Mouse (Mus musculus) testis, adult 2 months (tissue): ENCODE results near the gene Ralgapa2. TPM values are rescaled to one million over a fixed set of nuclear protein-coding genes. Genes with fewer than 3 reads are reported as not detected.

Experiments
- H3K27ac ChIP-seq: fragments of 200-500 bp; 2 replicates; pipeline ENCODE4 v1.5.1; 2012; ENCODE audit warnings: low read depth, low read length; ENCODE audit not compliant: control insufficient read depth, insufficient read depth
- H3K27me3 ChIP-seq: fragments of 200-500 bp; 2 replicates; pipeline ENCODE4 v1.6.1; 2012; ENCODE audit warnings: mild to moderate bottlenecking, low read length, moderate library complexity; ENCODE audit not compliant: control insufficient read depth, insufficient read depth
- H3K36me3 ChIP-seq: fragments of 200-500 bp; 2 replicates; pipeline ENCODE4 v1.6.1; 2012; ENCODE audit warnings: mild to moderate bottlenecking, low read length; ENCODE audit not compliant: control insufficient read depth, insufficient read depth
- H3K4me1 ChIP-seq: fragments of 200-500 bp; 2 replicates; pipeline ENCODE4 v1.6.1; 2012; ENCODE audit warnings: low read length; ENCODE audit not compliant: control insufficient read depth, insufficient read depth
- H3K4me3 ChIP-seq: fragments of 200-500 bp; 2 replicates; pipeline ENCODE4 v1.5.1; 2012; ENCODE audit warnings: low read depth, mild to moderate bottlenecking, low read length, moderate library complexity, mixed read lengths; ENCODE audit not compliant: control insufficient read depth
- CTCF ChIP-seq: fragments of 200-500 bp; IDR thresholded peaks from 2 replicates; pipeline ENCODE4 v1.5.1; 2012; ENCODE audit warnings: low read depth, mild to moderate bottlenecking, inconsistent platforms, low read length, moderate library complexity; ENCODE audit not compliant: control insufficient read depth, insufficient read depth, insufficient replicate concordance
- POLR2A ChIP-seq: fragments of 200-500 bp; IDR thresholded peaks from 2 replicates; pipeline ENCODE4 v1.6.1; 2012; ENCODE audit warnings: low read depth, mild to moderate bottlenecking, inconsistent platforms, low read length, moderate library complexity; ENCODE audit not compliant: control insufficient read depth
- polyA plus RNA-seq: library from polyadenylated mRNA; depleted of rRNA; stranded (reverse); fragments of >200 nt; gene quantifications from 2 replicates; pipeline ENCODE4 v1.2.3, GENCODE M21; 2012

Gene Ralgapa2
- polyA plus RNA-seq, 1 experiment: 8.8 TPM

- Histone ChIP-seq H3K4me1 (no peaks in the 10 kb centered on the region), H3K4me3 (no peak overlapping the region), H3K27me3 (no peaks in the 10 kb centered on the region), H3K36me3 (no peaks in the 10 kb centered on the region), H3K27ac (no peak overlapping the region)
- TF ChIP-seq POLR2A: no peak
- TF ChIP-seq CTCF: no peak
Observed at GRCm38 (mm10) chr2:146287531-146287930, 224.6 kb downstream of the Ralgapa2 start.

- H3K27me3 ChIP-seq: no peaks in the 10 kb centered on the region
- H3K27ac ChIP-seq: no peak overlapping the region
Observed at GRCm38 (mm10) chr2:146281346-146281745, 230.8 kb downstream of the Ralgapa2 start.

DNA sequence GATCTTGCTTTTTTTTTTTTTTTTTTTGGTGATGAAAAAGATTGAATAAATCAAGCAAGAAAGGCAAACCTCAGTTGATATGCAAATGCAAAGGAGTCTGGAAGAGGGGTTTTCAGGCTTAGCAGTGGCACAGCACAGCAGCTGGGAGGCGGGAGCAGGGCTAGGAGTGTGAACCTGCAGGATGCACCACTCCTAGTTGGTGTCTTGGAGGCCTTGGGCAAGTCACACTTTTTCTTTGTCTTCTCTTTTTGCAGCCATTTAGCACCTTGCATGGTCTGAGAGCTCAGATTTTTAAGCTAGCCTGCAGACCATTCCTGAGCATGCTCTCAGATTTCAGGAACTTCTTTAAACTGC is 231.2 kb downstream of the Ralgapa2 start:
- Histone ChIP-seq H3K27ac (0 out of 2 replicates have a peak overlapping the region, but pooled peaks have one; percentile 21), H3K4me1 (no peaks in the 10 kb centered on the region), H3K27me3 (no peaks in the 10 kb centered on the region), H3K36me3 (no peaks in the 10 kb centered on the region), H3K4me3 (no peak overlapping the region)
- TF ChIP-seq POLR2A (no peak), CTCF (no peak)

More at GRCm38 (mm10) chr2:146281346-146281745, 230.8 kb downstream of the Ralgapa2 start:
- Histone ChIP-seq H3K4me3 (no peak overlapping the region), H3K36me3 (no peaks in the 10 kb centered on the region), H3K4me1 (no peaks in the 10 kb centered on the region)
- no peak for TF ChIP-seq POLR2A
- no peak for TF ChIP-seq CTCF

DNA sequence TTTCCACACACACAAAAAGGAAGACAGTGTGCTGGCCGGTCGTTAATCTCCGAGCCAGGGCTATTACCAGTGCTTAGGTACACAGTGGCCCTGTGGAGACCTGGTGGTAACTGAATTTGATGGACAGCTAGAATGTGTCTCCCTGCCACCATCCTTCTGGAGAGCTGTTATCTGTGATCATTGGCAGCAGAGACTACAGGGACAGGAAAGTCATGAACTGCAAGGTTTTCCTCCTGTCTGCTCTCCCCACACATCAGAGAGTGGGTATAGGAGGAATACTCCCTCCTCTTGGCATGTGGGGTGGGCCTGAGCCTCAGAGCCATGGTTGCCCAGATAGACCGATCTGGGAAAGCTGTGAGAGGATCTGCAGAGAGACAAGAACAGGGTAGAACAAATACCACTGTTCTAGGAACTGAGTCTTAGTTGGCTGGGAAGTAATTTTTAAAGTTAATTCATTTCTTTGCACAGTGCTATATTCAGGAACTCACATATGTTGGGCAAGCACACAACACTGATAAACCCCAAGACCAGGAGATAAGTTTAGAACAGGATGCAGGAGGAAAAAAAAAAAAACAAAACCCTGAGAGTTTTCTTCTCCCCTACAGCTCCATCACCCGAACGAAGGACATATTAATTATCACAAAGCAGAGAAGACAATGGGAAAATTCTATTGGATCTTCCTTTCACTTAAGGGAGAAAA is 231.8 kb downstream of the Ralgapa2 start:
- TF ChIP-seq CTCF (no peak), POLR2A (no peak)
- H3K27me3 ChIP-seq: no peaks in the 10 kb centered on the region
- no peaks in the 10 kb centered on the region for H3K4me1 ChIP-seq
- no peak overlapping the region for H3K4me3 ChIP-seq
- no peak overlapping the region for H3K27ac ChIP-seq
- no peaks in the 10 kb centered on the region for H3K36me3 ChIP-seq

GRCm38 (mm10) chr2:146279430-146280220 is 232.5 kb downstream of the Ralgapa2 start:
- Histone ChIP-seq H3K27ac (no peak overlapping the region), H3K27me3 (no peaks in the 10 kb centered on the region), H3K4me1 (no peaks in the 10 kb centered on the region), H3K36me3 (no peaks in the 10 kb centered on the region), H3K4me3 (no peak overlapping the region)
- TF ChIP-seq CTCF (no peak), POLR2A (no peak)

DNA sequence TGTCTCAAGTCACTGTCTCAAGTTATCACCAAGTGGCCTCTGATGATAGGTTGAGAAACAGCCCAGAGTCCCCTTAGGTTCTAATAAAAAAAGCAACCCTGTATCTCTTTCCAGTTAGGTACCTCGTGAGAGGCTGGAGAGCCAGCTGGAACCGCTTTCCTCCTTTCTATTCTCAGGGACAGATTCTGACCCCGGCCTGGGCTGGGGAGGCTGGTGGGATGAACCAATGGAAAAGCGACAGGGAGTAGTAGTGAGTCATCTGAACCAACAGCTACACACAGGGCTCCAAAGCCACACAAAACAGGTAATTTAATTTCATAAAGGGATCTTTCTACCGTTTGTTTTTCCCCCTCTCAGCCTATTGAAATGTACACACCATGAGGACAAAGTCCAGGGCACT is 233.8 kb downstream of the Ralgapa2 start:
- Histone ChIP-seq H3K36me3 (no peaks in the 10 kb centered on the region), H3K27me3 (no peaks in the 10 kb centered on the region), H3K27ac (no peak overlapping the region), H3K4me3 (no peak overlapping the region), H3K4me1 (no peaks in the 10 kb centered on the region)
- no peak for TF ChIP-seq CTCF
- TF ChIP-seq POLR2A: no peak

DNA sequence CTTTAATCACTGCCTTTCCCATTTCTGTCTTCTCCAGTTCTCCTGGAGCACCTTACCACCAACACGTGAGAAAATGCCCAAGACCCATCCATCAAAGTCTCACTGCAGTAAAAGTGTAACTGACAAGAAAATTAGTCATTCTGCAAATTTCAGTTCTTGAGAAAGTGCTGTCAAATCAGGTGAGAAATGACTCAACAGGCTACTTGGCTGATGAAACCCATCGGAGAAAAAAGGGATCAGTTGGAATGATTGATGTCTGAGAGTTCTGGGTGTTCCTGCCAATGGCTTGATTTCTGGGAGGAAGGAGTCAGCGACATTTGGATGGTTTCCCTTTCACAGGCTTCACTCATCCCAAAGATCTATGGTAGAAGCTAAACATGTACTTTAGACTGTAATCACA is 245.6 kb downstream of the Ralgapa2 start:
- no peak overlapping the region for H3K27ac ChIP-seq
- H3K27me3 ChIP-seq: no peaks in the 10 kb centered on the region
- no peaks in the 10 kb centered on the region for H3K36me3 ChIP-seq
- H3K4me1 ChIP-seq: no peaks in the 10 kb centered on the region
- TF ChIP-seq CTCF (no peak), POLR2A (no peak)
- no peak overlapping the region for H3K4me3 ChIP-seq
